Mouse (Mus musculus) c-Kit-positive CD71-positive TER-119-positive erythroid progenitor cells, embryonic 14.5 days (primary cell): ENCODE measurements around the gene Hist1h2bh.
A peak's percentile ranks its signal among the peaks of the same experiment; 100 is the strongest.
"Not testable (repeated sequence)": the region's sequence is repeated elsewhere in the genome, so short reads cannot be mapped to it uniquely, and the experiment has no call there.

Experiments
- DNase-seq: peaks from one replicate; pipeline ENCODE4 v3.0.0-alpha.2; 2013; ENCODE audit warnings: low spot score

The Hist1h2bh gene

GRCm38 (mm10) chr13:23542999-23543607, at the start of gene Hist1h2bh:
Hist1h2bh (minus strand) TSS chr13:23543392.
- peak; percentile 97 for DNase-seq

- no peak for DNase-seq
Measured at GRCm38 (mm10) chr13:23592614-23593013, 49.4 kb upstream of the Hist1h2bh start.

- DNase-seq = not testable (repeated sequence)
Measured at GRCm38 (mm10) chr13:23591886-23592285, 48.7 kb upstream of the Hist1h2bh start.

- DNase-seq = no peak
Measured at GRCm38 (mm10) chr13:23591206-23591605, 48.0 kb upstream of the Hist1h2bh start.

- peak; percentile 38 for DNase-seq
Measured at GRCm38 (mm10) chr13:23586940-23587225, 43.7 kb upstream of the Hist1h2bh start.

GRCm38 (mm10) chr13:23586099-23586939, 43.1 kb upstream of the Hist1h2bh start:
- peak; percentile 63 for DNase-seq

GRCm38 (mm10) chr13:23585442-23586098, 42.4 kb upstream of the Hist1h2bh start:
- DNase-seq = peak; percentile 97

- peak; percentile 87 for DNase-seq
Measured at GRCm38 (mm10) chr13:23585029-23585441, 41.8 kb upstream of the Hist1h2bh start.

GRCm38 (mm10) chr13:23584331-23584730, 41.1 kb upstream of the Hist1h2bh start:
- peak; percentile 56 for DNase-seq

- no peak for DNase-seq
Measured at GRCm38 (mm10) chr13:23583387-23584068, 40.3 kb upstream of the Hist1h2bh start.

- peak; percentile 75 for DNase-seq
Measured at GRCm38 (mm10) chr13:23582219-23583056, 39.2 kb upstream of the Hist1h2bh start.

- DNase-seq = peak; percentile 98
Measured at GRCm38 (mm10) chr13:23581408-23582218, 38.4 kb upstream of the Hist1h2bh start, which contains the start of gene Hist1h4d. Hist1h4d (plus strand) TSS chr13:23581598.

- DNase-seq = no peak
Measured at GRCm38 (mm10) chr13:23577835-23578234, 34.6 kb upstream of the Hist1h2bh start.

GRCm38 (mm10) chr13:23576906-23577639, 33.9 kb upstream of the Hist1h2bh start:
- peak; percentile 46 for DNase-seq

GRCm38 (mm10) chr13:23576351-23576881, 33.2 kb upstream of the Hist1h2bh start:
- peak; percentile 68 for DNase-seq

GRCm38 (mm10) chr13:23575864-23576313, 32.7 kb upstream of the Hist1h2bh start:
- not testable (repeated sequence) for DNase-seq

- peak; percentile 96 for DNase-seq
Measured at GRCm38 (mm10) chr13:23575271-23575851, 32.2 kb upstream of the Hist1h2bh start, which contains the start of gene Hist1h3d. Hist1h3d (plus strand) TSS chr13:23575763.

- DNase-seq = peak; percentile 60
Measured at GRCm38 (mm10) chr13:23574546-23575170, 31.5 kb upstream of the Hist1h2bh start.
